Mouse (Mus musculus) lung, embryonic 14.5 days (tissue): ENCODE measurements around the gene Tmem229b. TPM values are rescaled to one million over a fixed set of nuclear protein-coding genes. Genes with fewer than 3 reads are reported as not detected.

Experiments
- ATAC-seq: fragments of 200-750 bp; cut with Nextera tagmentation; 2 replicates; pipeline ENCODE4 v1.8.0; 2017; ENCODE audit warnings: mild to moderate bottlenecking, moderate TSS enrichment, moderate library complexity; ENCODE audit not compliant: insufficient read depth
- DNase-seq: peaks from one replicate; pipeline ENCODE4 v3.0.0-alpha.2; 2015
- H3K27ac ChIP-seq: fragments of 300-500 bp; sonication (generic); 2 replicates; pipeline ENCODE4 v1.5.1; 2014; ENCODE audit warnings: low read depth, mild to moderate bottlenecking, moderate library complexity
- H3K27me3 ChIP-seq: fragments of 300-500 bp; sonication (generic); 2 replicates; pipeline ENCODE4 v1.6.1; 2014; ENCODE audit warnings: low read length, control low read depth; ENCODE audit not compliant: insufficient read depth
- H3K36me3 ChIP-seq: fragments of 300-500 bp; sonication (generic); 2 replicates; pipeline ENCODE4 v1.6.1; 2014; ENCODE audit warnings: control low read depth; ENCODE audit not compliant: insufficient read depth
- H3K4me1 ChIP-seq: fragments of 300-500 bp; sonication (generic); 2 replicates; pipeline ENCODE4 v1.6.1; 2014; ENCODE audit warnings: antibody characterized with exemption, control low read depth; ENCODE audit not compliant: insufficient read depth
- H3K4me2 ChIP-seq: fragments of 300-500 bp; sonication (generic); 2 replicates; pipeline ENCODE4 v1.6.1; 2014; ENCODE audit warnings: mild to moderate bottlenecking
- H3K4me3 ChIP-seq: fragments of 300-500 bp; sonication (generic); 2 replicates; pipeline ENCODE4 v1.5.1; 2014; ENCODE audit warnings: low read depth, low read length
- H3K9ac ChIP-seq: fragments of 300-500 bp; sonication (generic); 2 replicates; pipeline ENCODE4 v1.6.1; 2014
- H3K9me3 ChIP-seq: fragments of 300-500 bp; sonication (generic); 2 replicates; pipeline ENCODE4 v1.6.1; 2016; ENCODE audit warnings: low read depth, low read length, control low read depth
- CTCF ChIP-seq: IDR thresholded peaks from 2 replicates; pipeline ENCODE4 v1.5.1; 2016; ENCODE audit warnings: antibody characterized with exemption, low read depth
- WGBS: fragments of 180-500 bp; shearing (Covaris S2); extraction: QIAGEN DNeasy Blood & Tissue Kit; methylation state at CpG from one replicate; pipeline ENCODE4 v1.1.7; 2014; 5-methylcytosine and 5-hydroxymethylcytosine counted together
- polyA plus RNA-seq: library from polyadenylated mRNA; unstranded; fragments of >200 nt; fragmentation: Nextera tagmentation; extraction: Ambion mirVana; gene quantifications from 2 replicates; pipeline ENCODE4 v1.2.1, GENCODE M21; 2014

Tmem229b gene
- polyA plus RNA-seq, 1 experiment from 2014 or later: 5.7 TPM

- peak; percentile 66; the same call in 1 of the 2 replicates for ATAC-seq
- Histone ChIP-seq H3K36me3 (no peaks in the 10 kb centered on the region), H3K27me3 (no peaks in the 10 kb centered on the region), H3K4me2 (peak overlapping the region; percentile 33; the same call in 1 of the 2 replicates), H3K9ac (no peak overlapping the region), H3K27ac (no peak overlapping the region), H3K4me3 (no peak overlapping the region), H3K9me3 (no peaks in the 10 kb centered on the region), H3K4me1 (no peaks in the 10 kb centered on the region)
- 25% methylated on average over 16 of the region's 16 CpGs for WGBS
- DNase-seq: peak; percentile 91
- peak; percentile 89 for TF ChIP-seq CTCF
These were observed 88.2 kb downstream of the Tmem229b start for GRCm38 (mm10) chr12:78919079-78919712.

GRCm38 (mm10) chr12:78918227-78919078 lies 89.0 kb downstream of the Tmem229b start:
- DNase-seq: peak; percentile 95
- TF ChIP-seq CTCF: peak; percentile 87
- Histone ChIP-seq H3K27ac (no peak overlapping the region), H3K9ac (no peak overlapping the region), H3K36me3 (no peaks in the 10 kb centered on the region), H3K9me3 (no peaks in the 10 kb centered on the region), H3K4me1 (no peaks in the 10 kb centered on the region), H3K4me3 (no peak overlapping the region), H3K4me2 (peak overlapping the region; percentile 33), H3K27me3 (no peaks in the 10 kb centered on the region)
- peak; percentile 53; the same call in 1 of the 2 replicates for ATAC-seq
- WGBS: 13% methylated on average over 10 of the region's 11 CpGs

GRCm38 (mm10) chr12:78916278-78916677 lies 91.1 kb downstream of the Tmem229b start:
- WGBS: 71% methylated on average over 3 of the region's 3 CpGs

GRCm38 (mm10) chr12:78915561-78915960 lies 91.9 kb downstream of the Tmem229b start:
- 0 out of 2 replicates have a peak, but pooled peaks cover 4% of the 10 kb centered on the region for H3K4me1 ChIP-seq
- DNase-seq: no peak
- WGBS: 56% methylated on average over 3 of the region's 3 CpGs
- peaks cover 23% of the 10 kb centered on the region for H3K27me3 ChIP-seq
- H3K4me3 ChIP-seq: no peak overlapping the region
- no peak for ATAC-seq
- no peaks in the 10 kb centered on the region for H3K9me3 ChIP-seq
- no peaks in the 10 kb centered on the region for H3K36me3 ChIP-seq
- no peak overlapping the region for H3K4me2 ChIP-seq
- no peak overlapping the region for H3K9ac ChIP-seq
- H3K27ac ChIP-seq: no peak overlapping the region
- TF ChIP-seq CTCF: no peak

More at GRCm38 (mm10) chr12:78916278-78916677, 91.1 kb downstream of the Tmem229b start:
- no peaks in the 10 kb centered on the region for H3K9me3 ChIP-seq
- no peak for ATAC-seq
- no peak for DNase-seq
- no peaks in the 10 kb centered on the region for H3K36me3 ChIP-seq
- TF ChIP-seq CTCF: 0 out of 2 replicates have a peak, but pooled peaks have one; percentile 10
- no peak overlapping the region for H3K4me3 ChIP-seq
- H3K27me3 ChIP-seq: peaks cover 17% of the 10 kb centered on the region
- no peak overlapping the region for H3K27ac ChIP-seq
- 0 out of 2 replicates have a peak, but pooled peaks cover 4% of the 10 kb centered on the region for H3K4me1 ChIP-seq
- H3K9ac ChIP-seq: no peak overlapping the region
- H3K4me2 ChIP-seq: no peak overlapping the region

- TF ChIP-seq CTCF: no peak
- ATAC-seq (no peak), DNase-seq (no peak)
- Histone ChIP-seq H3K4me1 (0 out of 2 replicates have a peak, but pooled peaks cover 4% of the 10 kb centered on the region), H3K4me3 (no peak overlapping the region), H3K9me3 (no peaks in the 10 kb centered on the region), H3K4me2 (no peak overlapping the region), H3K27ac (no peak overlapping the region), H3K36me3 (no peaks in the 10 kb centered on the region), H3K9ac (no peak overlapping the region), H3K27me3 (peaks cover 30% of the 10 kb centered on the region)
- 84% methylated on average over 4 of the region's 4 CpGs for WGBS
These were observed 93.0 kb downstream of the Tmem229b start for GRCm38 (mm10) chr12:78914458-78914857.

Other genes with a start within 250 kb of the Tmem229b start
- gene Atp6v1d, start 146.0 kb downstream of the Tmem229b start, polyA plus RNA-seq: 55.6 and 56.9 TPM in 2 replicates
- 231 and 243 TPM in 2 replicates for gene Eif2s1, start 145.8 kb downstream of the Tmem229b start, polyA plus RNA-seq
- gene Plek2, start 100.7 kb downstream of the Tmem229b start, polyA plus RNA-seq: 5.9 and 6.4 TPM in 2 replicates
- 3.9 and 5.2 TPM in 2 replicates for gene Plekhh1, start 21.5 kb upstream of the Tmem229b start, polyA plus RNA-seq
- 23.5 and 24.7 TPM in 2 replicates for gene Pigh, start 82.0 kb upstream of the Tmem229b start, polyA plus RNA-seq
- 6.7 and 6.9 TPM in 2 replicates for gene Arg2, start 123.2 kb upstream of the Tmem229b start, polyA plus RNA-seq
- gene Vti1b, start 165.0 kb upstream of the Tmem229b start, polyA plus RNA-seq: 77.5 and 79.6 TPM in 2 replicates
- 26.0 and 26.6 TPM in 2 replicates for gene Rdh11, start 184.7 kb upstream of the Tmem229b start, polyA plus RNA-seq
- gene Rdh12, start 201.3 kb upstream of the Tmem229b start, polyA plus RNA-seq: 1.9 and 2.3 TPM in 2 replicates